Mouse (Mus musculus): ENCODE results near the gene Entpd7.

DNA sequence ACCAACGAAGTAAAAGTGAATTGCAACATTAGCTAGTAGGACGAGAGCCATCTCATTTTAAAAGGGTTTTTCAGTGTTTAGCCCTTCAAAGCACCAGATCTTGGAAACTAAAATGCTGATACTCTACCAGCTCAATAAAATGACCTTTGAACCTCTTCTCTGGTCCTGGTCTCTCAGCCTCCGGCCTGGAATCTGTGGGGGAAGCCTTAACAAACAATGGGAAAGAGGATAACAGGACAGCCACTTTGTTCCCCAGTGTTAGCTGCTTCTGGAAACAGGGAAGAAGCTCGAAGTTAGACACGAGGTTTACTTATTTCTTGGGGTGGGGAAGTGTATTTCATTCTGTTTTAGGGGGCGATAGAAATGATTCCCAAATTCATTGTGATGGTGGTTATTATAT is 82.8 kb downstream of the Entpd7 start:
- TF ChIP-seq CTCF (IDR thresholded peaks at IDR 0.05; ENCODE audit: insufficient read depth, low read length), result no peak
- no peak for TF ChIP-seq POLR2A (IDR thresholded peaks at IDR 0.05; ENCODE audit: borderline replicate concordance, extremely low read depth, low read depth, low read length)
